Mouse (Mus musculus) lung, postnatal 0 days (tissue): ENCODE measurements around the gene Gng2. TPM values are rescaled to one million over a fixed set of nuclear protein-coding genes. Genes with fewer than 3 reads are reported as not detected.

Experiments used
- ATAC-seq: fragments of 200-750 bp; cut with Nextera tagmentation; 2 replicates; pipeline ENCODE4 v1.8.0; 2017; ENCODE audit warnings: moderate library complexity
- DNase-seq: peaks from one replicate; pipeline ENCODE4 v3.0.0-alpha.2; 2016; ENCODE audit warnings: low spot score
- H3K27ac ChIP-seq: fragments of 300-500 bp; sonication (generic); 2 replicates; pipeline ENCODE4 v1.5.1; 2014; ENCODE audit warnings: antibody characterized with exemption, mild to moderate bottlenecking, low read length, mixed read lengths
- H3K27me3 ChIP-seq: fragments of 300-500 bp; sonication (generic); replicated peaks from 2 replicates; pipeline ENCODE4 v1.6.1; 2014; ENCODE audit warnings: low read length, mixed read lengths; ENCODE audit not compliant: insufficient read depth
- H3K36me3 ChIP-seq: fragments of 300-500 bp; sonication (generic); 2 replicates; pipeline ENCODE4 v1.6.1; 2014; ENCODE audit warnings: low read length, mixed read lengths; ENCODE audit not compliant: insufficient read depth
- H3K4me1 ChIP-seq: fragments of 300-500 bp; sonication (generic); 2 replicates; pipeline ENCODE4 v1.6.1; 2014; ENCODE audit warnings: antibody characterized with exemption, low read depth, low read length, mixed read lengths; ENCODE audit not compliant: insufficient read depth
- H3K4me2 ChIP-seq: fragments of 300-500 bp; sonication (generic); replicated peaks from 2 replicates; pipeline ENCODE4 v1.6.1; 2014; ENCODE audit warnings: low read depth, mild to moderate bottlenecking, low read length, moderate library complexity, mixed read lengths
- H3K4me3 ChIP-seq: fragments of 300-500 bp; sonication (generic); 2 replicates; pipeline ENCODE4 v1.5.1; 2014; ENCODE audit warnings: low read depth, low read length
- H3K9ac ChIP-seq: fragments of 300-500 bp; sonication (generic); replicated peaks from 2 replicates; pipeline ENCODE4 v1.6.1; 2014; ENCODE audit warnings: low read depth, mild to moderate bottlenecking
- H3K9me3 ChIP-seq: fragments of 300-500 bp; sonication (generic); 2 replicates; pipeline ENCODE4 v1.6.1; 2016; ENCODE audit warnings: low read length, mixed read lengths
- CTCF ChIP-seq: IDR thresholded peaks from 2 replicates; pipeline ENCODE4 v1.5.1; 2016; ENCODE audit warnings: antibody characterized with exemption, mild to moderate bottlenecking
- EP300 ChIP-seq: IDR thresholded peaks from 2 replicates; pipeline ENCODE4 v1.6.1; 2016; ENCODE audit warnings: antibody characterized with exemption, mild to moderate bottlenecking, control low read depth
- WGBS: fragments of 180-500 bp; shearing (Covaris S2); extraction: QIAGEN DNeasy Blood & Tissue Kit; methylation state at CpG from one replicate; pipeline ENCODE4 v1.1.7; 2014; 5-methylcytosine and 5-hydroxymethylcytosine counted together
- polyA plus RNA-seq: library from polyadenylated mRNA; unstranded; fragments of >200 nt; fragmentation: Nextera tagmentation; extraction: Ambion mirVana; gene quantifications from 2 replicates; pipeline ENCODE4 v1.2.1, GENCODE M21; 2015

Gng2 gene
- polyA plus RNA-seq, 1 experiment from 2014 or later = 27.9 TPM

GRCm38 (mm10) chr14:19963961-19964505 is 13.4 kb downstream of the Gng2 start:
- Histone ChIP-seq H3K27me3 (no peaks in the 10 kb centered on the region), H3K36me3 (no peaks in the 10 kb centered on the region), H3K4me3 (no peak overlapping the region), H3K4me2 (no peak overlapping the region), H3K9ac (no peak overlapping the region), H3K4me1 (no peaks in the 10 kb centered on the region), H3K27ac (no peak overlapping the region), H3K9me3 (no peaks in the 10 kb centered on the region)
- ATAC-seq (no peak), DNase-seq (peak; percentile 40)
- no peak for TF ChIP-seq EP300
- no peak for TF ChIP-seq CTCF
- WGBS = 40% methylated on average over 5 of the region's 5 CpGs

- DNase-seq = no peak
- H3K4me2 ChIP-seq = no peak overlapping the region
- no peaks in the 10 kb centered on the region for H3K27me3 ChIP-seq
- ATAC-seq = no peak
- H3K4me3 ChIP-seq = no peak overlapping the region
- no peaks in the 10 kb centered on the region for H3K36me3 ChIP-seq
- no peak overlapping the region for H3K27ac ChIP-seq
- no peak for TF ChIP-seq EP300
- H3K4me1 ChIP-seq = no peaks in the 10 kb centered on the region
- WGBS = 61% methylated on average over 15 of the region's 15 CpGs
- no peak overlapping the region for H3K9ac ChIP-seq
- H3K9me3 ChIP-seq = no peaks in the 10 kb centered on the region
Observed at GRCm38 (mm10) chr14:19961924-19962915, 15.2 kb downstream of the Gng2 start.

GRCm38 (mm10) chr14:19959860-19960259 is 17.6 kb downstream of the Gng2 start:
- ATAC-seq = no peak
- no peak overlapping the region for H3K9ac ChIP-seq

GRCm38 (mm10) chr14:19955077-19955476 is 22.4 kb downstream of the Gng2 start:
- ATAC-seq = no peak
- H3K9ac ChIP-seq = no peak overlapping the region
- no peaks in the 10 kb centered on the region for H3K9me3 ChIP-seq
- TF ChIP-seq EP300 = no peak
- no peak for TF ChIP-seq CTCF
- H3K4me2 ChIP-seq = no peak overlapping the region
- no peaks in the 10 kb centered on the region for H3K27me3 ChIP-seq
- no peaks in the 10 kb centered on the region for H3K4me1 ChIP-seq
- no peak overlapping the region for H3K27ac ChIP-seq
- DNase-seq = no peak
- 77% methylated on average over 7 of the region's 7 CpGs for WGBS
- no peaks in the 10 kb centered on the region for H3K36me3 ChIP-seq
- H3K4me3 ChIP-seq = no peak overlapping the region

More at GRCm38 (mm10) chr14:19959860-19960259, 17.6 kb downstream of the Gng2 start:
- Histone ChIP-seq H3K27me3 (no peaks in the 10 kb centered on the region), H3K4me2 (no peak overlapping the region), H3K27ac (no peak overlapping the region), H3K9me3 (no peaks in the 10 kb centered on the region), H3K4me1 (no peaks in the 10 kb centered on the region), H3K4me3 (no peak overlapping the region), H3K36me3 (no peaks in the 10 kb centered on the region)
- 55% methylated on average over 9 of the region's 9 CpGs for WGBS
- no peak for TF ChIP-seq EP300
- no peak for DNase-seq

- no peak overlapping the region for H3K9ac ChIP-seq
- H3K36me3 ChIP-seq = no peaks in the 10 kb centered on the region
- TF ChIP-seq EP300 (no peak), CTCF (no peak)
- H3K9me3 ChIP-seq = no peaks in the 10 kb centered on the region
- ATAC-seq = no peak
- WGBS = 51% methylated on average over 4 of the region's 4 CpGs
- DNase-seq = no peak
- H3K4me1 ChIP-seq = no peaks in the 10 kb centered on the region
- no peak overlapping the region for H3K27ac ChIP-seq
- H3K27me3 ChIP-seq = no peaks in the 10 kb centered on the region
- no peak overlapping the region for H3K4me3 ChIP-seq
- H3K4me2 ChIP-seq = no peak overlapping the region
Observed at GRCm38 (mm10) chr14:19950812-19951211, 26.6 kb downstream of the Gng2 start.

- H3K9ac ChIP-seq = no peak overlapping the region
- H3K9me3 ChIP-seq = no peaks in the 10 kb centered on the region
- no peak overlapping the region for H3K4me3 ChIP-seq
- no peaks in the 10 kb centered on the region for H3K36me3 ChIP-seq
- WGBS = 77% methylated on average over 2 of the region's 2 CpGs
- no peak overlapping the region for H3K27ac ChIP-seq
- TF ChIP-seq EP300 (no peak), CTCF (no peak)
- H3K4me1 ChIP-seq = no peaks in the 10 kb centered on the region
- H3K4me2 ChIP-seq = no peak overlapping the region
- DNase-seq = no peak
- no peak for ATAC-seq
- H3K27me3 ChIP-seq = no peaks in the 10 kb centered on the region
Observed at GRCm38 (mm10) chr14:19949475-19949874, 28.0 kb downstream of the Gng2 start.
